Mouse (Mus musculus) MEL (cell line): ENCODE measurements around the gene Ssu2.

ENCODE experiments used
- CTCF ChIP-seq, 3 experiments: IDR thresholded peaks in 2 of 3; conservative IDR thresholded peaks in 1 of 3; 2 replicates each; pipeline ENCODE4 v1.5.1; 2011 to 2012; ENCODE audit warnings: low read length in 3 of 3, low read depth in 2 of 3, mild to moderate bottlenecking in 2 of 3, improper control_type of control experiment in 1 of 3, inconsistent platforms in 1 of 3, mixed read lengths in 1 of 3, moderate library complexity in 1 of 3; ENCODE audit not compliant: control insufficient read depth in 1 of 3, insufficient read depth in 1 of 3, poor library complexity in 1 of 3, severe bottlenecking in 1 of 3
- EP300 ChIP-seq, 2 experiments: IDR thresholded peaks; 2 replicates each; pipeline ENCODE4 v1.6.1; 2011; ENCODE audit warnings: improper control_type of control experiment in 2 of 2, low read length in 2 of 2, low read depth in 1 of 2, mild to moderate bottlenecking in 1 of 2
- MAFK ChIP-seq: IDR thresholded peaks from 2 replicates; pipeline ENCODE4 v1.6.1; 2011; ENCODE audit warnings: low read depth, mild to moderate bottlenecking, low read length, improper control_type of control experiment, borderline replicate concordance
- UBTF ChIP-seq: IDR thresholded peaks from 2 replicates; pipeline ENCODE4 v1.6.1; 2012; ENCODE audit warnings: low read depth, mild to moderate bottlenecking, inconsistent platforms, low read length, improper control_type of control experiment, moderate library complexity, borderline replicate concordance; ENCODE audit not compliant: insufficient read depth

- no peak for TF ChIP-seq EP300 (IDR thresholded peaks at IDR 0.05; ENCODE audit: low read depth in 1 of 2, low read length in 2 of 2)
- no peak for TF ChIP-seq MAFK
- no peak for TF ChIP-seq CTCF (IDR thresholded peaks at IDR 0.05 in 2 of 3, conservative IDR thresholded peaks at IDR 0.05 in 1 of 3; ENCODE audit: control insufficient read depth in 1 of 3, insufficient read depth in 1 of 3, low read depth in 2 of 3, low read length in 3 of 3, poor library complexity in 1 of 3, severe bottlenecking in 1 of 3)
- TF ChIP-seq UBTF = no peak
Measured at GRCm38 (mm10) chr6:112309330-112309938, 78.4 kb downstream of the Ssu2 start.
